Mouse (Mus musculus) CH12F3 (cell line): Measurements from ENCODE around the gene C2.
"Not testable (repeated sequence)": the region's sequence is repeated elsewhere in the genome, so short reads cannot be mapped to it uniquely, and the experiment has no call there.

Source experiments
- in situ Hi-C: fragments of 300-500 bp; cut with MboI; formaldehyde crosslinking; loops from 2 replicates; pipeline ENCODE4 v1.14.3; 2020; ENCODE audit warnings: low sequenced_read_pairs

The C2 gene

DNA sequence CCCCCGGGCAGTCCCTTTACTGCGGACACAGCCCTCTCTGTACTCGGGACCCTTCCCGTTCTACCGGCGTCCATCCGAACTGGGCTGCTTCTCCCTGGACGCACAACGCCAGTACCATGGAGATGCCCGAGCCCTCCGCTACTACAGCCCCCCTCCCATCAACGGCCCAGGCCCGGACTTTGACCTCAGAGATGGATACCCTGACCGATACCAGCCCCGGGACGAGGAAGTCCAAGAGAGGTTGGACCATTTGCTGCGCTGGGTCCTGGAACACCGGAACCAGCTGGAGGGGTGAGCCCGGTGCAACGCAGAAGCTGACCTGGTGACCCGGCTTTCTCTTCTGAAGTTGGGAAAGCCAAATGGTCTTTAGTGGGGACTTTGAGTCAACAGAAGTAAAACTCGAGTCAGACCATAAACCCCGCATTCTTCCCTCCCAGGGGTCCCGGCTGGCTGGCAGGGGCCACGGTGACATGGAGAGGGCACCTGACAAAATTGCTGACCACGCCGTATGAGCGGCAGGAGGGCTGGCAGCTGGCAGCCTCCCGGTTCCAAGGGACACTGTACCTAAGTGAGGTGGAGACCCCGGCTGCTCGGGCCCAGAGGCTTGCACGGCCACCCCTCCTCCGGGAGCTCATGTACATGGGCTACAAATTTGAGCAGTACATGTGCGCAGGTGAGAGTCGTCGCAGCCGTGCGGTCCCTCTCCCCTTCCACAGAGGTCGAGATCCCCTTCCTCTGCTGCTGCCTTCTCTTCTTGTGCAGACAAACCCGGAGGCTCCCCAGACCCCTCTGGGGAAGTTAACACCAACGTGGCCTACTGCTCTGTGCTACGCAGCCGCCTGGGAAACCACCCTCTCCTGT is 60.4 kb downstream of the C2 start:
- in situ Hi-C loops = no loop called here

DNA sequence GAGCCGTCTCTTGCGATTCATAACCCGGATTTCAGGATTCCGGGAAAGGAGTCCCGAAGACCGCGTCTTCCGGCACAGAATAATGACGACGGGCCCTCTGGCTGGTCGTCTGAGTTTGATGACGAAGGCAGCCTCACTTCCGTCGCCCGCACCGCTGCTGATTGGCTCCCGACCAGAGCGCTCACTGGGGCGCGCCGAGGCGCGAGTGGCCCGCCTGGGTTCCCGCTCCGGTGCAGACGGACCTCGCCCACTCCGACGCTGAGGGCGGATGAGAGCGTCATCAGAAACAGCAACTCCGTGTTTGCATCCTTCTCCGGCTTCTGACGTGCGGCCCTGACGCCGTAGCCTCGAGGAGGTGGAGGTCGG is 61.2 kb downstream of the C2 start, which contains the start of the genes Stk19 and Dxo:
Gene Stk19 (minus strand): TSS at position 90 of the 366 bp plus-strand sequence.
Gene Dxo (plus strand): TSS at position 164 of the 366 bp plus-strand sequence.
- in situ Hi-C loops = no loop called here

DNA sequence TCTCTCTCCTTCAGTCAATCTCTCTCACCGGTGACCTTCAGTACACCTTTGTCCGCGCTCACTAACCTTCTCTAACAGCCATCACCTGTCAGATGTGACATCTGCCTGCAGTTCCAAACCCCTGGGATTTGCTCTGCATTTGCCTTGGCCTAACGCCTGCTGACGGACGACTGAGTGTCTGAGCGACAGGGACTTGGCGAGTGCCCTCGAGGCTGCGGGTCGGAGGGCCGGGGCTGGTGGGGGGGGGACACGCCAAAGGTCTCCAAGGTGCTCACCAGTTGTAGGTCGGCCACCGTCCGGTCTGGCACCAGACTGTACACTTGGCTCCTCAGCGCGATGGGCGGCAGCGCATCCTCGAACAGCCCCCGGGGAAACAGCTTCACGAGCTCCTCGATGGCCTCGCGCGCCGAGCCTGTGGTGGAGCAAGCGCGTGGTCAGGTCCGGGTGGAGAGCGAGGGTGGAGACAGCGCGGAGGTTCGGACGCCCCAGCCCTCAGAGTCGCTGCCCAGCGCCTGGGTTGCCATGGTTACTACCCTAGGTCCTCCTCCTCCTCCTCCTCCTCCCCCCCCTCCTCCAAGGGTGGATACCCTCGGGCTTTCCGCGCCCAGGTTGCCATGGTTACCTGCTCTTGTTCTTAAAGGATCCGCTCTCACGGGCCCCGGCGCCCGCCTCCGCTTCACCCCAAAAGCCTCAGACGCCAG is 61.8 kb downstream of the C2 start:
- in situ Hi-C loops = no loop called here

DNA sequence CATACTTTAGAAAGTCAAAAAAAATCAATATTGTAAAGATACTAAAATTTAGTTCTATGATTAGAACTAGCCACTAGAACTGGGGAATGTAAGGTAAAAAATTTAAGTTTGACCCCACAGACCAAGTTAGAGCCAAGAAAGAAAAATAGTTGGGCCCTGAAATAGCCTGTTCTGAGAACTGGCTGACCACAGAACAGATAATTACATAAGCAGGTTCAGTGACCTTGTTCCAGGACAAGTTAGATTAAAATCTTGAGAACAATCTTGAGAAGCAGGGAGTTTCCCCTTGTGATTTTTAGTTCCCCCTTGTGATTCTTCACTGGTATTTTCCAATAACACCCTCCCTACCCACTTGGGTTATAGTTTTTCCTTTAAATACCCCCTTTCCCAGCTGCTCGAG is 67.3 kb downstream of the C2 start:
- in situ Hi-C loops = not testable (repeated sequence)

DNA sequence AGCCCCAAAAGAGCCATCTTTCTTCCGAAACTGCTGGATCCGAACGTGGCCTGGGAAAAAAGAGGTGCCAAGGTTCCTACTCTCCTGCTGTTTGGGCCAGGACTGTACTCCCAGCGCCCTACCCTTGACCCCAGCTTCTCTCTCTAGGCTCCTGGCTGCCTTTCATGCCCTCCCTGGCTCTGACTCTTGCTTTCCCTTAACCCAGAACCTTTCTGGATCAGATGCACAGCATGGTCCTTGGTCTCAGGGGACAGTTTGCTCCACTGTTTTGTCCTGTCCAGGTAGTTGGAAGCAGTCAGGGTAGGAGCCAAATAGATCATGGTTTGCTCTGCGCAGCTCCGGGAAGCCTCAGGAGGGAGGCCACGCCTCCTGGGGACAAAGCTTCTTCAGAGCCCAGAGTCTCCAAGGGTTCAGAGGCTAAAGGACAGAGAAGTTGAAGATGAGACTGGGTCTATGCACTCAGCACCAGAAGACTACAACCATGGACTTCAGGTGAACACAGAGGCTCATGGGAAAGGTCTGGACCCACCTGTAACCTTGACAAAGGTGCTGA is 83.2 kb downstream of the C2 start:
- in situ Hi-C loops = loop anchor here (5.0 kb wide), 1 partner anchor 83 kb away; no protein-coding TSS in a partner anchor

DNA sequence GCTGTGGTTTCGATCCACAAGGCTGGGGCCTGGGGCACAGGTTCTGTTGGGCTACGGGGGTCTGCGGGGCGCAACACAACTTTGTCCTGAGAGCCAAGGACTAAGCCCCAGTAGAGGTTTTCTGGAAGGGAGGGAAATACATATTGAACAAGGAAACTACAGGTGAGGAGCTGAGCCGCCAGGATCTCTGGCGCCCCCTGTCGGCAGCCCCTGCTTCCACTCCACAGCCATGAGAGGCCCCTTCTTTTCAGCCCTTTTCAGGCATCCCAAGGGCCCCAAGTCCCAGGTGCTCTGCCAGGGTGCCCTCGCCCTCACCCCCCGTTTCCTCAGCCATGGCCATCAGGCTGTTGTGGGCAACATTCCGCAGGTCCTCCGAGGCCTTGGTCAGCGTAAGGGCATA is 84.3 kb downstream of the C2 start:
- in situ Hi-C loops = loop anchor here (5.0 kb wide), 1 partner anchor 81 kb away; no protein-coding TSS in a partner anchor
